Mouse (Mus musculus) retina, adult 2 months (tissue): ENCODE data around the gene Wnk2.

Experiments used
- DNase-seq: peaks from one replicate; pipeline ENCODE4 v3.0.0-alpha.2; 2012; ENCODE audit warnings: low read depth, low spot score

Wnk2 gene

GRCm38 (mm10) chr13:49178839-49179585 is 31.2 kb upstream of the Wnk2 start:
- no peak for DNase-seq

GRCm38 (mm10) chr13:49175509-49175908 is 27.7 kb upstream of the Wnk2 start:
- DNase-seq, result no peak

- DNase-seq, result peak; percentile 68
Measured at GRCm38 (mm10) chr13:49172971-49173596, 25.3 kb upstream of the Wnk2 start.

- no peak for DNase-seq
Measured at GRCm38 (mm10) chr13:49172335-49172734, 24.5 kb upstream of the Wnk2 start.

GRCm38 (mm10) chr13:49171729-49172128 is 23.9 kb upstream of the Wnk2 start:
- no peak for DNase-seq

- no peak for DNase-seq
Measured at GRCm38 (mm10) chr13:49170623-49171022, 22.8 kb upstream of the Wnk2 start.

GRCm38 (mm10) chr13:49169448-49170207 is 21.8 kb upstream of the Wnk2 start:
- DNase-seq, result peak; percentile 59

GRCm38 (mm10) chr13:49167081-49167480 is 19.3 kb upstream of the Wnk2 start:
- DNase-seq, result no peak

GRCm38 (mm10) chr13:49163645-49164044 is 15.8 kb upstream of the Wnk2 start:
- DNase-seq, result no peak

GRCm38 (mm10) chr13:49162722-49163121 is 14.9 kb upstream of the Wnk2 start:
- DNase-seq, result no peak

- DNase-seq, result no peak
Measured at GRCm38 (mm10) chr13:49161236-49161635, 13.4 kb upstream of the Wnk2 start.

- no peak for DNase-seq
Measured at GRCm38 (mm10) chr13:49158040-49158713, 10.4 kb upstream of the Wnk2 start.

- DNase-seq, result no peak
Measured at GRCm38 (mm10) chr13:49156645-49157044, 8.8 kb upstream of the Wnk2 start.

GRCm38 (mm10) chr13:49154621-49155020 is 6.8 kb upstream of the Wnk2 start:
- DNase-seq, result no peak

GRCm38 (mm10) chr13:49154028-49154427 is 6.2 kb upstream of the Wnk2 start:
- DNase-seq, result no peak

- no peak for DNase-seq
Measured at GRCm38 (mm10) chr13:49148687-49149086, 873 bp upstream of the Wnk2 start.

GRCm38 (mm10) chr13:49147007-49147857 is 582 bp downstream of the Wnk2 start:
- DNase-seq, result no peak

- no peak for DNase-seq
Measured at GRCm38 (mm10) chr13:49146698-49147006, 1.2 kb downstream of the Wnk2 start.

- DNase-seq, result no peak
Measured at GRCm38 (mm10) chr13:49146040-49146697, 1.6 kb downstream of the Wnk2 start.

GRCm38 (mm10) chr13:49145396-49145795 is 2.4 kb downstream of the Wnk2 start:
- DNase-seq, result no peak

- DNase-seq, result no peak
Measured at GRCm38 (mm10) chr13:49144451-49144850, 3.4 kb downstream of the Wnk2 start.
